Mouse (Mus musculus) myocyte (in vitro differentiated cells): Measurements from ENCODE around the gene Eif2s2.

Experiments
- E2F4 ChIP-seq: IDR thresholded peaks from one replicate; pipeline ENCODE4 v1.6.1; 2011; ENCODE audit warnings: mild to moderate bottlenecking, control low read depth, moderate library complexity; ENCODE audit not compliant: insufficient read depth
- MYOD1 ChIP-seq, 3 experiments: IDR thresholded peaks; one replicate each; pipeline ENCODE4 v1.6.1; 2011; ENCODE audit warnings: control low read depth in 2 of 3, low read depth in 2 of 3, mild to moderate bottlenecking in 2 of 3, moderate library complexity in 1 of 3; ENCODE audit not compliant: insufficient read length in 2 of 3, control insufficient read depth in 1 of 3
- MYOG ChIP-seq, 3 experiments: IDR thresholded peaks; one replicate each; pipeline ENCODE4 v1.6.1; 2011; ENCODE audit warnings: control low read depth in 2 of 3, low read depth in 2 of 3, mild to moderate bottlenecking in 2 of 3; ENCODE audit not compliant: insufficient read length in 2 of 3, control insufficient read depth in 1 of 3, insufficient read depth in 1 of 3

DNA sequence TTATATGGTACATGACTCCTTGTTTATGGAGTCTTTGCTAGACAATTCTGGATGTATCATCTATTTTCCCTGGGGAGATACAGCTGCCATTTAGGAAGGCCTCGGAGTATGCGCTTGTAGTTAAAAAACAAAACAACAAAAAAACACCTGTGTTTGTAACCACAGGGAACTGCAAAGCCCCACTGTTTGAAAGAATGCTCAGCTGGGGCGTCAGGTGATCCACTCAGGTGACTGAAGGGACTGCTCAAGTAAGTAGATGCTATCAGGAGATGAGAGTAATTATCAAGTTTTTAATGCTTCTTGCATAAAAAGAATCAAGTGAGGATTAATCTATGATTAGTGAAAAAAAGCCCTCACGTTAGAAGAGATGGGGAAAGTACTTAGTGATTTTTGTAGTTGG lies 813 bp upstream of the Eif2s2 start:
- TF ChIP-seq MYOG (IDR thresholded peaks at IDR 0.05; ENCODE audit: control insufficient read depth in 1 of 3, insufficient read depth in 1 of 3, insufficient read length in 2 of 3, low read depth in 2 of 3) (no peak), E2F4 (no peak), MYOD1 (IDR thresholded peaks at IDR 0.05; ENCODE audit: control insufficient read depth in 1 of 3, insufficient read length in 2 of 3, low read depth in 2 of 3) (no peak)
